Mouse (Mus musculus): Measurements from ENCODE around the gene Cdh4. TPM values are rescaled to one million over a fixed set of nuclear protein-coding genes. Genes with fewer than 3 reads are reported as not detected.

Gene Cdh4
- polyA plus RNA-seq, 1 experiment from 2014 or later: 57.4 TPM

DNA sequence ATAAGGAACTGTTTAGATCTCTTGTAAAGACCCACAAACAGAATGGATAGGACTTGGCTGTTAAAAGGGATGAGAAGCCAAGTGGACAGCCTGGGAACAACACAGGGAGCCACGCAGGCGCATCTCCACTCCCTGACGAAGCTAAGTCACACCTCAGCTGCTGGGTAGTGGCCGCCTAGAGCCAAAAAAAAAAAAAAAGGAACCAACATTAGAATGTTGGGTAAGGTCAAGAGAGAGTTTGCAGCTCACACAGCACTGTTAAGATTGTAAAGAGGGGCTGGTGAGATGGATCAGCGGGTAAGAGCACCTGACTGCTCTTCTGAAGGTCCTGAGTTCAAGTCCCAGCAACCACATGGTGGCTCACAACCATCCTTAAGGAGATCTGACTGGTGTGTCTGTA lies 506.6 kb downstream of the Cdh4 start:
- H3K4me1 ChIP-seq (replicated peaks; ENCODE audit: control insufficient read depth, insufficient read depth, low read length): peaks cover 15% of the 10 kb centered on the region; the same call in 1 of the 2 replicates
- no peak for ATAC-seq
- no peaks in the 10 kb centered on the region for H3K27me3 ChIP-seq (replicated peaks; ENCODE audit: control insufficient read depth, insufficient read depth, low read length)
- WGBS: 83% methylated on average over 5 of the region's 5 CpGs
- H3K27ac ChIP-seq (ENCODE audit: low read length): no peak overlapping the region
- H3K9ac ChIP-seq (replicated peaks; ENCODE audit: low read depth, low read length): no peak overlapping the region
- no peak overlapping the region for H3K4me3 ChIP-seq (replicated peaks; ENCODE audit: low read length)
- H3K36me3 ChIP-seq (ENCODE audit: control insufficient read depth, insufficient read depth): no peaks in the 10 kb centered on the region
- no peaks in the 10 kb centered on the region for H3K9me3 ChIP-seq (ENCODE audit: control insufficient read depth, low read length)
- no peak overlapping the region for H3K4me2 ChIP-seq (ENCODE audit: low read length)

Data from forebrain, embryonic 16.5 days (tissue).